Mouse (Mus musculus) limb, embryonic 10.5 days (tissue): ENCODE measurements around the gene Clmp. TPM values are rescaled to one million over a fixed set of nuclear protein-coding genes. Genes with fewer than 3 reads are reported as not detected.

Source experiments
- DNase-seq: peaks from one replicate; pipeline ENCODE4 v3.0.0-alpha.2; 2017; ENCODE audit warnings: low spot score
- H3K27ac ChIP-seq: fragments of 300-500 bp; sonication (generic); 2 replicates; pipeline ENCODE4 v1.5.1; 2016; ENCODE audit warnings: mild to moderate bottlenecking
- H3K27me3 ChIP-seq: fragments of 300-500 bp; sonication (generic); 2 replicates; pipeline ENCODE4 v1.6.1; 2016; ENCODE audit warnings: low read depth, mild to moderate bottlenecking; ENCODE audit not compliant: poor library complexity, severe bottlenecking
- H3K36me3 ChIP-seq: fragments of 300-500 bp; sonication (generic); 2 replicates; pipeline ENCODE4 v1.6.1; 2016; ENCODE audit warnings: mild to moderate bottlenecking, moderate library complexity
- H3K4me1 ChIP-seq: fragments of 300-500 bp; sonication (generic); 2 replicates; pipeline ENCODE4 v1.6.1; 2016
- H3K4me3 ChIP-seq: fragments of 300-500 bp; sonication (generic); 2 replicates; pipeline ENCODE4 v1.5.1; 2016; ENCODE audit warnings: mild to moderate bottlenecking, moderate library complexity
- H3K9me3 ChIP-seq: fragments of 300-500 bp; sonication (generic); replicated peaks from 2 replicates; pipeline ENCODE4 v1.6.1; 2016; ENCODE audit warnings: mild to moderate bottlenecking
- WGBS: fragments of 180-500 bp; shearing (Covaris S2); methylation state at CpG from one replicate; pipeline ENCODE4 v1.1.7; 2016; 5-methylcytosine and 5-hydroxymethylcytosine counted together
- polyA plus RNA-seq: library from polyadenylated mRNA; unstranded; fragments of >200 nt; fragmentation: Nextera tagmentation; extraction: Ambion mirVana; gene quantifications from 2 replicates; pipeline ENCODE4 v1.2.1, GENCODE M21; 2016

The Clmp gene
- polyA plus RNA-seq, 1 experiment from 2014 or later = 53.5 TPM

DNA sequence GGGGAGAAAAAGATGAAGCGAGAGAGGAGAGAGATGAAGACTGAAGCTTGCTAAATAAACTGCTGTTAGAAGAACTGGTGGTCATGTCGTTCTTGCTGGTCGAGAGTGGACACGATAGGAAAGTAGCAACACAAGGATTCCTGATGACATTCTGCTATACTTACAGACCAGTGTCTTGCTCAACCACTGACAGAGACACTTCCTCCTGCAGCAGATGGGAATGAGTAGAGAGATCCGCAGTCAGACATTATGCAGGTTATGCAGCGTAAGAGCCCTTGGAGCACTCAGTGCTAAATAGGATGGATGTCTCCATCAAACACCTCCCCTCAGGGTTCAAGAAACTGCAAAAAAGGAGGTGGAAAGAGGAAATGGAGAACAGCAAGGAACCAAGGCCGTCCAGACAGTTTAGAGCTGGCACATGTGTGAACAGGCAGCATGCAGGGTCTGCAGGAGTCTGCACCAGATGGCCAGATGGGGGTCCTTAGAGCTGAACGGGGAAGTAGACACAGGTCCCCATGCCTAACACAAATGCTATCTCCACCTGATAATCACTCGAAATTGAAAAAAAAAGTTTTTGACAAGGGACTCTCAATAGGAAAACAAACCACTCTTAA is 19.5 kb upstream of the Clmp start:
- Histone ChIP-seq H3K9me3 (no peaks in the 10 kb centered on the region), H3K27me3 (no peaks in the 10 kb centered on the region), H3K4me3 (no peak overlapping the region), H3K4me1 (peaks cover 5% of the 10 kb centered on the region), H3K27ac (no peak overlapping the region), H3K36me3 (no peaks in the 10 kb centered on the region)
- WGBS = 79% methylated on average over 9 of the region's 9 CpGs
- no peak for DNase-seq

DNA sequence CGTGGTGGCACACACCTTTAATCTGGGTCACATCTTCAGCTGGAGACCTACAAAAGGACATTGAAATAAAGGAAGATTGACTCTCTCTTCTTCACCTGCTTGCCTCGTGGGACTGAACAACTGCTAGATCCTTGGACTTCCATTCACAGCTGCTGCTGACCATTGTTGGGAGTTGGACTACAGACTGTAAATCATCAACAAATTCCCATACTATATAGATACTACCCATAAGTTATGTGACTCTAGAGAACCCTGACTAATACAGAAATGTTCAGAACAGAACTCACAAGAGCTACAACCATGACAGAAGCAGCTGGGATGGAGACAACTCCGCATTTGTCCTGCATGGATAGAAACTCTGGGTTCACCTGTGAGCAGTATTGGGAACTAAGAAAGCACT is 15.4 kb upstream of the Clmp start, which contains the start of gene Gm21915:
Gm21915 (plus strand) TSS at position 301 of the 400 bp plus-strand sequence.
- Histone ChIP-seq H3K27me3 (no peaks in the 10 kb centered on the region), H3K36me3 (no peaks in the 10 kb centered on the region), H3K9me3 (no peaks in the 10 kb centered on the region), H3K4me1 (peaks cover 5% of the 10 kb centered on the region), H3K27ac (no peak within 1 kb of the TSS), H3K4me3 (no peak within 1 kb of the TSS)
- WGBS = 89% methylated on average over 3 of the region's 3 CpGs
- DNase-seq = no peak

DNA sequence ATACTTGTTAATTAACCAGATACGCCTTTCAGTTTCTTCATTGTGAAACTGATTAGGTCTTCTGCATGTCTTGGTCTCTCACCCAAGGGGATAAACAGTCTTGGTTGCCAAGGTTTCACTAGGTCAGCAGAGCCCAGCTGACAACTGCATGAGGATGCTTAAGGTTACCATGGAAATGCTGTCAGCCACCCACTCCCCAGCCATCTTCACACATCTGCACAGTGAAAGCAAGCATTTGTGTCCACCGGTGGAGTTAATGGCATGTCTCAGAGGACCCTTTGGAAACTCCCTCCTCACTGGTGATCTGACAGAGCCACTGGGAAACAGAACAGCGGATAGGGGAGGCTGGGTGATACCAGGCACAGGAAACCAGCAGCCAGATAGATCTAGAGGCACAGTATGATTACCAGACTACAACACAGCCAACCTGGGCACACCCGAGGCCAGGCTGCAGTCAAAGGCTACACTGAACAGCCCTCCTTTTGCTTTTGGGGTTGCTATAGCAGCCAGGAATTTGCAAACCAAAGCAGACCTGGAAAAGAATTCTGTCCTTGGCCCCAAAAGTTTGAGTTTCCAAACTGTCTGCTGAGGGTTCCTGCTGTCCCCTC is 14.3 kb upstream of the Clmp start:
- 50% methylated on average over 4 of the region's 4 CpGs for WGBS
- no peak overlapping the region for H3K4me3 ChIP-seq
- DNase-seq = no peak

DNA sequence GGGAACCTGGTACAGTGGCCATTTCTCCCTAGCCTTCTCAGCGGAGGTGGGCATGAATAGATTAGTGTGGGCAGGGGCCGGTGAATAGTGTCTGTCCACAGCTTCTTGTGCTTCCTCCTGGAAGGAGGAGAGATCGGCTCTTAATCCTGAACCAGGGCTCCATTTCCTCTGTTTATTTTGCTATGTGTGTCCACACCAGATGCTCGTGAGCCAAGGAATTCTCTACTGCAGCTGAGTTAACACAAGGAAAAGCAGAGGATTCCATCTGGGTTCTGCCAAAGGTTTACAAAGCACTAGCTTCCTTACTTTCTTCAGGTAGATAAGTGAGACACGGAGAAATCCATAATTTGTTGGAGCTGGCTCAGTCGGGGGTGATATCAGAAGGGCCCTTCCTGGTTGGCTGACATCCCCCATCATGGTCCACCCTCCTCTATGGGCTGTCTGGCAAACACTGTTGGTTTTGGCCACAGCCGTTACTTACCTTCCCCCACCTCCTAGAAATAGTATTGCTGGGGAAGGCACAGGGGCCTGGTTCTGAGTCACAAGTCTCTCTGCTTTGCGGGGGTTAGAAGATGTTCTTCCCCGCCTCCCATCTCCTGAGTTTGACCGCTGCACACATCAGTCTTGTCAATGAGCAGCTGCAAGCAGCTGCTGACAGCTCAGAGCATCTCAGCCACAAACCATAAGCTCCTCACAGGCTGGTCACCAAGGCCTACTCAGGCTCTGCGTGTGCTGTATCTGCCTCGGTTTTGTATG is 10.4 kb upstream of the Clmp start:
- Histone ChIP-seq H3K27ac (no peak overlapping the region), H3K9me3 (no peaks in the 10 kb centered on the region), H3K36me3 (no peaks in the 10 kb centered on the region), H3K27me3 (no peaks in the 10 kb centered on the region), H3K4me1 (peaks cover 6% of the 10 kb centered on the region; the same call in 1 of the 2 replicates), H3K4me3 (no peak overlapping the region)
- no peak for DNase-seq
- 84% methylated on average over 12 of the region's 12 CpGs for WGBS

More for the DNA sequence above, 14.3 kb upstream of the Clmp start:
- H3K27ac ChIP-seq = no peak overlapping the region
- H3K27me3 ChIP-seq = no peaks in the 10 kb centered on the region
- H3K36me3 ChIP-seq = no peaks in the 10 kb centered on the region
- peaks cover 2% of the 10 kb centered on the region for H3K4me1 ChIP-seq
- no peaks in the 10 kb centered on the region for H3K9me3 ChIP-seq

DNA sequence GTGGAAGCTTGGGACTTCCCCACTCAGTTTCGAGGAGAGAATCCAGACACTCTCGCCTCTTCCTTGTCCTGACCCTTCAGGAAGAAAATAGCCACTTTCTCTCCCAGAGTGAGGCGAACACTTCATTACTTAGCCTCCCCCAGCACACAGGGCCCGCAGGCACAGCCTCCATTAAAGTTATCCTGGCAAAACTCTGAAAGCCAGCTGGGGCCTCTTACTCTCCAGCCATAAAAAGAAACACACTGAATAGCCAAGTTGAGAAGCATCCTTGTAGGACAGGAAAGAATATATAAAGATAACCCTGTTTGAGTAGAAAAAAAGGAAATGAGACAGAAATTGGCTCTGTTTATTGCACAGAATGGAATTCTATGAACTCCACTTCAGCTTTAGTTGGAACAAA is 7.1 kb upstream of the Clmp start:
- Histone ChIP-seq H3K27me3 (no peaks in the 10 kb centered on the region), H3K4me1 (peaks cover 6% of the 10 kb centered on the region; the same call in 1 of the 2 replicates), H3K4me3 (no peak overlapping the region), H3K9me3 (no peaks in the 10 kb centered on the region), H3K36me3 (no peaks in the 10 kb centered on the region), H3K27ac (no peak overlapping the region)
- 82% methylated on average over 4 of the region's 4 CpGs for WGBS
- no peak for DNase-seq

DNA sequence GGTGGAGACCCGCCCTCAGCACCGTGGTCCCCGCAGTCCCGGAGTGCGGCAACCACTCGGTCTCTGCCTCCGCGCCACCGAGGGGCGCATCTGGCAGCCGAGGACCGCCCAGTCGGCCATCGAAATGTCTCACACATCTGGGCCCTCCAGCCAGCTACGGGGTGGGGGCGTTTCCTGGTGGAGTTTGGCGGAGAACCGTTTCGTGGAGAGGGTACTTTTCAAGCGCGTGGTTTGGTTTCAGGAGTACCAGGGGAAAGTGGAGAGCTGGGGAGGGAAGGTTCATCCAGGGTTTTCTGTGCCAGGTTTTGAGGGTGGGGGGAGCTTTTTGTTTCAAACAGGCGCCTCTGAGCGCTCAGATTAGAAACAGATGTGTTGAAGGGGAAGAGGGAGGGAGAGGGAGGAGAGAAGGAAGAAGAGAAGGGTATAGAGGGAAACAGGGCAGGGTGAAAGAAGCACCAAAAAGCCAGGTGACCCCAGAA is 698 bp downstream of the Clmp start:
- H3K36me3 ChIP-seq = peaks cover 13% of the 10 kb centered on the region; the same call in 1 of the 2 replicates
- under 1% methylated on average over 23 of the region's 23 CpGs for WGBS
- no peaks in the 10 kb centered on the region for H3K9me3 ChIP-seq
- 0 out of 2 replicates have a peak, but pooled peaks cover 4% of the 10 kb centered on the region for H3K27me3 ChIP-seq
- peak overlapping the region; percentile 100 for H3K27ac ChIP-seq
- peak overlapping the region; percentile 98 for H3K4me3 ChIP-seq
- peaks cover 36% of the 10 kb centered on the region for H3K4me1 ChIP-seq
- DNase-seq = peak; percentile 87

DNA sequence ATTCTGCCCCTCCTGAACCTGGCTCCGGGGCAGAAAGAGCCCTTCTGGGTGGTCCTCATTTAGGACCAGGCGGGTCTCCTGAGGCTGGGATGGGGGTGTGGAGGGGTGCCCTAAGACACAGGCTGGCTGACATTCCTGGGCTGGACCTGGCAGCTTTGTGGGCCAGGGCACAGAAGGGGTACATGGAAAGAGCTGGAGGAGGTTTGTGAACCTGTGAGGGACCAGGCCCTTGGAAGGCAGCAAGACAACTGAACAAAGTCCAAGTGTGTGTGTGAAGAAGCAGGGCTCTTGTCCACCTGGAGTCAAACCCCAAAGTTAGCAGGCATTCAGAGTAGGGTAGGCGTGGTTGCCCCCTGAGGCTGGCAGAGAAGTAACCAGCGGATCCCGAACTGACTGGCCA is 1.3 kb downstream of the Clmp start:
- DNase-seq = no peak
- peak overlapping the region; percentile 100 for H3K27ac ChIP-seq
- peaks cover 41% of the 10 kb centered on the region for H3K4me1 ChIP-seq
- peak overlapping the region; percentile 98 for H3K4me3 ChIP-seq
- WGBS = 30% methylated on average over 5 of the region's 5 CpGs
- H3K36me3 ChIP-seq = peaks cover 14% of the 10 kb centered on the region; the same call in 1 of the 2 replicates
- no peaks in the 10 kb centered on the region for H3K9me3 ChIP-seq
- H3K27me3 ChIP-seq = 0 out of 2 replicates have a peak, but pooled peaks cover 4% of the 10 kb centered on the region

DNA sequence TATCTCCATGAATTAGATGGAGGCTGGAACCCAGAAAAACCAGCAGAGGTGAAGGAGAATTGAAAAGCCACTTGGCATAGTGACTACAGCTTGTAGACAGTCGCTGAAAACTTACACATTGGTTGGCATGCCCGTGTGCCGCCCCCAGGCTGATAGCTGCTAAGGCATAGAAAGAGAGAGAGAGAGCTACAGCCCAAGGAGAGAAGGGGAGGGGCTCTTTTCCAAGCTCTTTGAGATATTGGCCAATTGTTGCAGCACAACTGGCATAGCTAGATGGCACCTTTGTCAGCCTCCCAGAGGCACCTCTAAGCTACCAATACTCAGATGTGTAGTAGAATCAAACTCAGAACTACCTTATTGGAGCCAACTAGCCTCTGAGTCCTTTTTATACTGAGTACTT is 1.8 kb downstream of the Clmp start:
- H3K4me3 ChIP-seq = peak overlapping the region; percentile 98
- H3K9me3 ChIP-seq = no peaks in the 10 kb centered on the region
- DNase-seq = no peak
- H3K4me1 ChIP-seq = peaks cover 46% of the 10 kb centered on the region
- 51% methylated on average over 3 of the region's 3 CpGs for WGBS
- H3K27me3 ChIP-seq = 0 out of 2 replicates have a peak, but pooled peaks cover 4% of the 10 kb centered on the region
- H3K36me3 ChIP-seq = peaks cover 15% of the 10 kb centered on the region; the same call in 1 of the 2 replicates
- peak overlapping the region; percentile 100 for H3K27ac ChIP-seq

DNA sequence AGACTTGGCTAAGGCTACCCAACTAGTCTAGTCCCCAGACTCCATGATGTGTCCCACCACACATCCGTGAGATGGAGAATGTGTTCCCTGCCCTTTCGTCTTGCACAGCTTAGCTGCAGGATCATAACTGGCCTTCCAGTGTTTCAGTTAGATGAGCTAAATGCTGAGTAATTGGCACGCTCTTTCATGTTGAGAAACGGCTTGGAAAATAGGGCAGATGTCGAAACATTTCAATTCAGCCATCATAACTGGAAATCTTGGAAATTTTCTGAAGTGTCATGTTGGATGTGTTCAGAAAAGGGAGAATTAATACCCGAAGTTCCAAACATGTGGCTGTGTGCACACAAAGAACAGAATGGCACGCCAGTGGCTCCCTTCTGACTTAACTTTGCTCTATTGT is 4.7 kb downstream of the Clmp start:
- 93% methylated on average over 7 of the region's 7 CpGs for WGBS
- no peak for DNase-seq
- H3K27ac ChIP-seq = no peak overlapping the region
- H3K36me3 ChIP-seq = peaks cover 35% of the 10 kb centered on the region
- no peaks in the 10 kb centered on the region for H3K9me3 ChIP-seq
- peaks cover 64% of the 10 kb centered on the region for H3K4me1 ChIP-seq
- H3K27me3 ChIP-seq = 0 out of 2 replicates have a peak, but pooled peaks cover 4% of the 10 kb centered on the region
- H3K4me3 ChIP-seq = no peak overlapping the region

DNA sequence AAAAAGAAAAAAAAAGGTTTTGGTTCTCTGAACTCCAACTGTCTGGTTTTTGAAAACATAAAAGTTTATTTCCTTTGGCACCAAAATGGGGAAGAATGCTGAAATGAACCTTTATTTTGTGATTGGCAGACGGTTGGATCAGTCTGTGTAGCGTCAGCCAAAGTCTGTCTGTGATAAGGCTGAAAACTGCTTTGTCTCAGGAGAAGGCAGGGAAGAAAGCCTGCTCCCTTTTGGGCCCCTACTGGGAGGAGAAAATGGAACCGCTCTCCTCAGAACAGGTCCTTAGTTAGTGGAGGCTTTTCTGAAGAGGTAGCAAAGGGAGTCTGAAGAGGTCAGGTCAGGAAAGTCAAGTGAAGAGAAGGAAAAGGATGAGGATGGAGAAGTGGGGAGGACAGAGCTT is 7.3 kb downstream of the Clmp start:
- Histone ChIP-seq H3K36me3 (peaks cover 60% of the 10 kb centered on the region), H3K4me1 (peaks cover 55% of the 10 kb centered on the region), H3K4me3 (no peak overlapping the region), H3K9me3 (no peaks in the 10 kb centered on the region), H3K27ac (0 out of 2 replicates have a peak overlapping the region, but pooled peaks have one; percentile 7), H3K27me3 (no peaks in the 10 kb centered on the region)
- 62% methylated on average over 3 of the region's 3 CpGs for WGBS
- no peak for DNase-seq

DNA sequence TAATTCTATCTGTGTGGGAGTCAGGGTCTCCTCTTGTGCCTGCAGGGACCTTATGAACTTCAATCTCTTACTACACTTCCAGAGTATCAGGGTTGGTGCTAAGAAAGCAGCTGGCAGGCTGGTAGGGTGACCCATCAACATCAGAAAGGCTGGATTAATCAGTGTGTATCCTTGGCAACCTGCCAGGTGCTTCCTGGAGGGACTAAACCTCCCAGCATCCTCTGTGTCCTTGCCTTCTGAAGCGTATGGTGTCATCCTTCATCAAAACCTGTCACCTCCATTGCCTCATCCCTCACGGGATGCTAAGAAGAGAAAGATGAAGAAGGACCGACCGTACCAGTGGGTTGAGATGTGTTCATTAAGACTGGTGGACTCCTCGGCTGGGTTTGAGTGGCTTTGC is 8.0 kb downstream of the Clmp start:
- H3K4me3 ChIP-seq = no peak overlapping the region
- no peaks in the 10 kb centered on the region for H3K9me3 ChIP-seq
- H3K36me3 ChIP-seq = peaks cover 62% of the 10 kb centered on the region
- no peaks in the 10 kb centered on the region for H3K27me3 ChIP-seq
- 0 out of 2 replicates have a peak overlapping the region, but pooled peaks have one; percentile 7 for H3K27ac ChIP-seq
- H3K4me1 ChIP-seq = peaks cover 50% of the 10 kb centered on the region
- 83% methylated on average over 5 of the region's 5 CpGs for WGBS
- DNase-seq = no peak

DNA sequence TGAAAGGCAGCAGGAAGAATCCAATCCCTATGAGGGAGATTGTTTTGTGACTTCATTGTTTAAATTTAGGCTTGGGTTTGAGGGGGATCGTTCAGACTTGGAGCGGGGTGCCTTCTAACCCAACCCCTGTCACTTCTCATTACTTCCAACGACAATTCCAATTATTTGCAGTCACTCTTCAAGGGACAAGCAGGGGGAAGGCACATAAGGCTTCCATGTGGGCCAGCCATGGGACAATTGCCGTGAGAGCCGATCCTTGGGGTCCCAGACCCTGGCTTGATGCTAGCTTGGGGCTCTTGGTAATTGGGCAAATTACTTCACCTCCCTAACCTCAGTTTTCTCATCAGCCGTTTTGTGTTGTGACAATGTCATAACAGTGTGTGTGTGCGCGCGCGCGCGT is 8.5 kb downstream of the Clmp start:
- Histone ChIP-seq H3K27ac (no peak overlapping the region), H3K4me3 (no peak overlapping the region), H3K27me3 (no peaks in the 10 kb centered on the region), H3K9me3 (no peaks in the 10 kb centered on the region), H3K36me3 (peaks cover 67% of the 10 kb centered on the region), H3K4me1 (peaks cover 50% of the 10 kb centered on the region)
- WGBS = 78% methylated on average over 12 of the region's 12 CpGs
- DNase-seq = no peak

DNA sequence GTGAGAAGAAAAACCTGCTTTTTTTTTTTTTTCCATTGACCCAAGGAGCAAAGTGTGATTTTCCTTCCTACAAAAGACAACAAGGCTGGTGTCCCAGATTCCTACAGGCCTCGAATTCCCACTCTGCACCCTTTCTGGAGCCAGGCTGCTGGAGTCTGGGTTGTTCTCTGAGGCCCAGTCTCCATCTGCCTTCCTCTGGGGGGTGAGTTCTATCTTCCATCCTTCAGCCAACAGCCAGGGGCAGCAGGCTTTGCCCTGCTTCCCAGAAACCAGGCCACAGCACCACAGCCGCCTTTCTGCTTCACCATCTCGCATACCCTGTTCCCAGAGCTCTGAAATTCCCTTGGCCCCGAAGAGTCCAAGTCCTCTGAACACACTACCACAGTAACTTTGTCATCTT is 10.3 kb downstream of the Clmp start:
- no peak for DNase-seq
- H3K9me3 ChIP-seq = no peaks in the 10 kb centered on the region
- H3K36me3 ChIP-seq = peaks cover 73% of the 10 kb centered on the region
- H3K27ac ChIP-seq = no peak overlapping the region
- 88% methylated on average over 4 of the region's 4 CpGs for WGBS
- H3K4me1 ChIP-seq = peaks cover 50% of the 10 kb centered on the region
- H3K4me3 ChIP-seq = no peak overlapping the region
- H3K27me3 ChIP-seq = no peaks in the 10 kb centered on the region
